Mouse (Mus musculus): ENCODE measurements around the gene Mapkap1. TPM values are rescaled to one million over a fixed set of nuclear protein-coding genes. Genes with fewer than 3 reads are reported as not detected.
A peak's percentile ranks its signal among the peaks of the same experiment; 100 is the strongest.

The Mapkap1 gene
- polyA plus RNA-seq, 1 experiment from 2014 or later: 74.7 TPM

GRCm38 (mm10) chr2:34602896-34603295 is 196.3 kb downstream of the Mapkap1 start:
- H3K27me3 ChIP-seq (ENCODE audit: control insufficient read depth, insufficient read depth, low read length): no peaks in the 10 kb centered on the region
- 84% methylated on average over 3 of the region's 3 CpGs for WGBS
- H3K27ac ChIP-seq (replicated peaks in 1 of 2; ENCODE audit: control insufficient read depth in 1 of 2, insufficient read depth in 1 of 2, low read depth in 2 of 2, low read length in 2 of 2): no peak overlapping the region
- no peak overlapping the region for H3K4me3 ChIP-seq (ENCODE audit: control insufficient read depth in 1 of 2, insufficient read depth in 1 of 2, low read depth in 1 of 2, low read length in 2 of 2)
- H3K9ac ChIP-seq (ENCODE audit: low read length): no peak overlapping the region
- H3K4me2 ChIP-seq (ENCODE audit: low read length): no peak overlapping the region
- peaks cover 12 to 22% of the 10 kb centered on the region in 2 experiments for H3K4me1 ChIP-seq (ENCODE audit: control insufficient read depth in 2 of 2, insufficient read depth in 2 of 2, low read length in 2 of 2)
- H3K9me3 ChIP-seq (ENCODE audit: control insufficient read depth, low read length): no peaks in the 10 kb centered on the region
- ATAC-seq (ENCODE audit: insufficient number of reproducible peaks, insufficient read depth, low FRiP score, low read depth): no peak
- peaks cover 5% of the 10 kb centered on the region for H3K36me3 ChIP-seq (ENCODE audit: control insufficient read depth, insufficient read depth, low read length)

DNA sequence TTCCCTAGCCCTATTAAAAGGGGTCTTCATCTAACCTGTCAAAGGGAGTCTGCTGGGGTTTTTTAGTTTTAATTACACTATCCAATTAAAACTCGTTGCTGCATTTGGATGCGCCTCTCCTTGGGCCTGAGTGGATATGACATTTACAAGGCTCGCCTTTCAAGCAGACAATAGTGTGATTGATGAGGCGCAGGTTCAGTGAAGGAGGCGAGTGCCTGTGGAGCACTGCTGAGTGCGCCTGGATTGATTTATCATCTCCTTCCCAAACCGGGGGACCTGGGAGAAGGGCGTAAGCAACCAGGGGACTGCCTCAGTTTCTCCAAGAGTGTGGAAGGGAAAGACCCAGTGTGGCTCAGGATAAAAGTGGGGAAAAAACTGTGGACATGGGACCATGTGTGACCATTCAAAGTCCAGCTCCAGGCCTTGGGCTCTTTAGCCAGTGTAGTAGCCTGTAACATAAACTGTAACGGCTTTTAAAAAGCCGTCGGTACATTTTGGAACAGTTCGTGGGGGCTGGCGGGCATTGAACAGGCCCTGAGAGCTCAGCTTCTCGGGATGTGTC is 197.2 kb downstream of the Mapkap1 start:
- peaks cover 5% of the 10 kb centered on the region for H3K36me3 ChIP-seq (ENCODE audit: control insufficient read depth, insufficient read depth, low read length)
- H3K4me2 ChIP-seq (ENCODE audit: low read length): no peak overlapping the region
- H3K27ac ChIP-seq (replicated peaks in 1 of 2; ENCODE audit: control insufficient read depth in 1 of 2, insufficient read depth in 1 of 2, low read depth in 2 of 2, low read length in 2 of 2): 0 out of 4 replicates have a peak overlapping the region, but pooled peaks of 1 of the 2 experiments have one; percentile 34
- H3K4me1 ChIP-seq (ENCODE audit: control insufficient read depth in 2 of 2, insufficient read depth in 2 of 2, low read length in 2 of 2): peaks cover 12 to 22% of the 10 kb centered on the region in 2 experiments
- H3K27me3 ChIP-seq (ENCODE audit: control insufficient read depth, insufficient read depth, low read length): no peaks in the 10 kb centered on the region
- 0 out of 2 replicates have a peak, but pooled peaks have one; percentile 31 for ATAC-seq (ENCODE audit: insufficient number of reproducible peaks, insufficient read depth, low FRiP score, low read depth)
- 48% methylated on average over 14 of the region's 14 CpGs for WGBS
- H3K9me3 ChIP-seq (ENCODE audit: control insufficient read depth, low read length): no peaks in the 10 kb centered on the region
- no peak overlapping the region for H3K4me3 ChIP-seq (ENCODE audit: control insufficient read depth in 1 of 2, insufficient read depth in 1 of 2, low read depth in 1 of 2, low read length in 2 of 2)
- H3K9ac ChIP-seq (ENCODE audit: low read length): no peak overlapping the region

DNA sequence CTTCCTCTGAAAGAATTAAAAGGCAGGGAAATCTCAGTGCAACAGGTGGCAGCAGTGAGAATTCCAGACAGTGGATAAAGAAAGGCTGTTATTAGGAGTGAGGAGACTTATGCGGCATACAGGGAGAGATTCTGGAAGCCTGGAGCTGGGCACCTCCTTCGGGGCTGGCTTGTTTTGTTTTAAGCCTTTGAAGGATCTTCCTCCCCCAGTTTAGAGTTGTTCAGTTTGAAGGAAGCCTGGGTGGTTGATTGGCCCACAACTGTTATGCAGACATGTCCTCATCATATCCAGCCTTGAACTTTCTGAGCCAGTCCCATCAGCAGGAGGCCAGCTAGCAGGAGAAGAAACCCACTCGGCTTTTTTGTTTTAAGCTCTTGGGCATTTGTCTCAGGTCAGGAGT is 198.5 kb downstream of the Mapkap1 start:
- WGBS: 45% methylated on average over 3 of the region's 3 CpGs
- H3K9me3 ChIP-seq (ENCODE audit: control insufficient read depth, low read length): no peaks in the 10 kb centered on the region
- peaks cover 12 to 22% of the 10 kb centered on the region in 2 experiments for H3K4me1 ChIP-seq (ENCODE audit: control insufficient read depth in 2 of 2, insufficient read depth in 2 of 2, low read length in 2 of 2)
- no peak overlapping the region for H3K27ac ChIP-seq (replicated peaks in 1 of 2; ENCODE audit: control insufficient read depth in 1 of 2, insufficient read depth in 1 of 2, low read depth in 2 of 2, low read length in 2 of 2)
- no peak overlapping the region for H3K9ac ChIP-seq (ENCODE audit: low read length)
- H3K4me3 ChIP-seq (ENCODE audit: control insufficient read depth in 1 of 2, insufficient read depth in 1 of 2, low read depth in 1 of 2, low read length in 2 of 2): no peak overlapping the region
- H3K36me3 ChIP-seq (ENCODE audit: control insufficient read depth, insufficient read depth, low read length): no peaks in the 10 kb centered on the region
- H3K27me3 ChIP-seq (ENCODE audit: control insufficient read depth, insufficient read depth, low read length): no peaks in the 10 kb centered on the region
- ATAC-seq (ENCODE audit: insufficient number of reproducible peaks, insufficient read depth, low FRiP score, low read depth): no peak
- no peak overlapping the region for H3K4me2 ChIP-seq (ENCODE audit: low read length)

DNA sequence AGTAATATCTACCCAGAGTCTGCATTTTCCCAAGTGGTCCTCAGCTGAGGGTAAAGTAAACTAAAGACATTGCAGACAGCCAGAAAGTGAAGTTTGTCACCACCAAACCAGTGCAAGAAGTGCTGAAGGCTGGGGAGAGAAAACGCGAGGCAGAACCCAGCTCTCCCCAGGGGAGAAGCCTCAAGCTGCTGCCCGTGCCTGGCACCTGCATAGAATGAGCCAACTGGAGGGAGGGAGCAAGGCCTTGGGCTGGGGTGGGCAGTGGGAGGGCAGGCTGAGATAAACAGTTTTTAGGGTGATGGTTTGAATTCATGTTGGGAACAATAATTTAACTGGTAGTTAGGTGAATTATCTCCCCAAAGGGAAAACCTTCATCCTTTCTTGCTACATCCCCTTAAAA is 202.3 kb downstream of the Mapkap1 start:
- no peak for ATAC-seq (ENCODE audit: insufficient number of reproducible peaks, insufficient read depth, low FRiP score, low read depth)
- 0 out of 4 replicates have a peak overlapping the region, but pooled peaks of 1 of the 2 experiments have one; percentile 5 for H3K27ac ChIP-seq (replicated peaks in 1 of 2; ENCODE audit: control insufficient read depth in 1 of 2, insufficient read depth in 1 of 2, low read depth in 2 of 2, low read length in 2 of 2)
- WGBS: 35% methylated on average over 3 of the region's 3 CpGs
- no peak overlapping the region for H3K4me3 ChIP-seq (ENCODE audit: control insufficient read depth in 1 of 2, insufficient read depth in 1 of 2, low read depth in 1 of 2, low read length in 2 of 2)
- H3K9me3 ChIP-seq (ENCODE audit: control insufficient read depth, low read length): no peaks in the 10 kb centered on the region
- H3K4me1 ChIP-seq (ENCODE audit: control insufficient read depth in 2 of 2, insufficient read depth in 2 of 2, low read length in 2 of 2): peaks cover 5 to 11% of the 10 kb centered on the region in 2 experiments
- H3K36me3 ChIP-seq (ENCODE audit: control insufficient read depth, insufficient read depth, low read length): no peaks in the 10 kb centered on the region
- no peaks in the 10 kb centered on the region for H3K27me3 ChIP-seq (ENCODE audit: control insufficient read depth, insufficient read depth, low read length)
- no peak overlapping the region for H3K9ac ChIP-seq (ENCODE audit: low read length)
- H3K4me2 ChIP-seq (ENCODE audit: low read length): no peak overlapping the region

DNA sequence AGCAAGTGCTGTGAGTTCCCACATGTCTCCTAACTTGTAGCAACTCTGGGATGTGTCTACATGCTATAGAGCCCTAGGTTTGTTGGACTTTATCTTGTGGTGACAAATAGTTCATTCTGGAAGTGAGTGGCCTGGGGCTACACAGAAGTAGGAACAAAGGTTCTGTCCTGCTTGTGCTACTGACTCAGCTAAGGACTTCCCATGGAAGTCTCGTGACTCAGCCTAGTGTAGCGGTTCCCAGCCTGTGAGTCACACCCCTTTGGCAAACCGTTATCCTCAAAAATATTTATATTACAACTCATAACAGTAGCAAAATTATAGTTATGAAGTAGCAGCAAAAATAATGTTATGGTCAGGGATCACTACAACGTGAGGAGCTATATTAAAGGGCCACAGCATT is 202.9 kb downstream of the Mapkap1 start:
- H3K27ac ChIP-seq (replicated peaks in 1 of 2; ENCODE audit: control insufficient read depth in 1 of 2, insufficient read depth in 1 of 2, low read depth in 2 of 2, low read length in 2 of 2): no peak overlapping the region
- H3K4me1 ChIP-seq (ENCODE audit: control insufficient read depth in 2 of 2, insufficient read depth in 2 of 2, low read length in 2 of 2): peaks cover 0 to 6% of the 10 kb centered on the region in 2 experiments; a peak in 2 of 4 replicates
- no peak overlapping the region for H3K4me3 ChIP-seq (ENCODE audit: control insufficient read depth in 1 of 2, insufficient read depth in 1 of 2, low read depth in 1 of 2, low read length in 2 of 2)
- no peaks in the 10 kb centered on the region for H3K27me3 ChIP-seq (ENCODE audit: control insufficient read depth, insufficient read depth, low read length)
- H3K9me3 ChIP-seq (ENCODE audit: control insufficient read depth, low read length): no peaks in the 10 kb centered on the region
- no peaks in the 10 kb centered on the region for H3K36me3 ChIP-seq (ENCODE audit: control insufficient read depth, insufficient read depth, low read length)
- ATAC-seq (ENCODE audit: insufficient number of reproducible peaks, insufficient read depth, low FRiP score, low read depth): no peak
- WGBS: 69% methylated on average over 4 of the region's 4 CpGs
- H3K9ac ChIP-seq (ENCODE audit: low read length): no peak overlapping the region
- H3K4me2 ChIP-seq (ENCODE audit: low read length): no peak overlapping the region

DNA sequence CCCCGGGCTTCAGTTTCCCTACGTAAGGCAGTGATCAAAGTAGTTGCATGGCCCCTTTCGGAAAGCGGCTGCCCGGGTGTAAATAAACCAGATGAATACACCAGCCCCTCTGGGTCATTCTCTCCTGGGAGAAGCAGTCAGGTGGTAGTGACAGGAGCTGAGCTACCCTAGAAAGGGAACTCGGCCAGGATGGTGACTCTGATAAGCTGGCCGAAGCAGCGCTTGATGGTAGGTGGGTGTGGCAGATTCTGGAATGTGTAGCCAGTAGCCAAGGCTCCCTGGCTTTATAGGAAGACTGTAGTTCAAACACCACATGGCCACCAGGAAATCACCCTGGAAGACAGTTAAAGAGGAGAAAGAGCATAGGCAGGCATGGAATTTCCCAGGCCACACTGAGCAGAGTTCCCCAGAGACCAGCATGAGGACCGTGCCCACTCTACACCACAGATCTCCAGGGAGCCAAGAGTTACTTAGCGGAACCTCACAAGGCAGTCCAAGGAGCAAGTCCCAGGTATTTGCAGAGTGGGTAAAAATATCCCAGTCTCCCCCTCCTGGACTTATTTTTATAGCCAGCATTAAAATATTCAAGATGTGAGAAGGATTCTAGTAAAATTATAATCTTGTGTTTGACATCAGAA is 214.3 kb downstream of the Mapkap1 start:
- Histone ChIP-seq H3K4me1 (ENCODE audit: control insufficient read depth in 2 of 2, insufficient read depth in 2 of 2, low read length in 2 of 2) (peaks cover 12 to 22% of the 10 kb centered on the region in 2 experiments), H3K4me3 (ENCODE audit: control insufficient read depth in 1 of 2, insufficient read depth in 1 of 2, low read depth in 1 of 2, low read length in 2 of 2) (no peak overlapping the region), H3K9ac (ENCODE audit: low read length) (no peak overlapping the region), H3K27me3 (ENCODE audit: control insufficient read depth, insufficient read depth, low read length) (no peaks in the 10 kb centered on the region), H3K9me3 (ENCODE audit: control insufficient read depth, low read length) (no peaks in the 10 kb centered on the region), H3K27ac (replicated peaks in 1 of 2; ENCODE audit: control insufficient read depth in 1 of 2, insufficient read depth in 1 of 2, low read depth in 2 of 2, low read length in 2 of 2) (no peak overlapping the region), H3K4me2 (ENCODE audit: low read length) (no peak overlapping the region), H3K36me3 (ENCODE audit: control insufficient read depth, insufficient read depth, low read length) (peaks cover 31% of the 10 kb centered on the region)
- WGBS: 41% methylated on average over 10 of the region's 10 CpGs
- ATAC-seq (ENCODE audit: insufficient number of reproducible peaks, insufficient read depth, low FRiP score, low read depth): no peak

GRCm38 (mm10) chr2:34621485-34621884 is 214.9 kb downstream of the Mapkap1 start:
- Histone ChIP-seq H3K27ac (replicated peaks in 1 of 2; ENCODE audit: control insufficient read depth in 1 of 2, insufficient read depth in 1 of 2, low read depth in 2 of 2, low read length in 2 of 2) (no peak overlapping the region), H3K9me3 (ENCODE audit: control insufficient read depth, low read length) (no peaks in the 10 kb centered on the region), H3K4me3 (ENCODE audit: control insufficient read depth in 1 of 2, insufficient read depth in 1 of 2, low read depth in 1 of 2, low read length in 2 of 2) (no peak overlapping the region), H3K36me3 (ENCODE audit: control insufficient read depth, insufficient read depth, low read length) (peaks cover 32% of the 10 kb centered on the region), H3K4me1 (ENCODE audit: control insufficient read depth in 2 of 2, insufficient read depth in 2 of 2, low read length in 2 of 2) (peaks cover 12 to 22% of the 10 kb centered on the region in 2 experiments), H3K4me2 (ENCODE audit: low read length) (no peak overlapping the region), H3K9ac (ENCODE audit: low read length) (no peak overlapping the region), H3K27me3 (ENCODE audit: control insufficient read depth, insufficient read depth, low read length) (no peaks in the 10 kb centered on the region)
- ATAC-seq (ENCODE audit: insufficient number of reproducible peaks, insufficient read depth, low FRiP score, low read depth): no peak
- WGBS: 67% methylated on average over 8 of the region's 8 CpGs
